Mouse (Mus musculus): ENCODE measurements around the gene Nhlh1. TPM values are rescaled to one million over a fixed set of nuclear protein-coding genes. Genes with fewer than 3 reads are reported as not detected.

The Nhlh1 gene
- polyA plus RNA-seq, 1 experiment: not detected

DNA sequence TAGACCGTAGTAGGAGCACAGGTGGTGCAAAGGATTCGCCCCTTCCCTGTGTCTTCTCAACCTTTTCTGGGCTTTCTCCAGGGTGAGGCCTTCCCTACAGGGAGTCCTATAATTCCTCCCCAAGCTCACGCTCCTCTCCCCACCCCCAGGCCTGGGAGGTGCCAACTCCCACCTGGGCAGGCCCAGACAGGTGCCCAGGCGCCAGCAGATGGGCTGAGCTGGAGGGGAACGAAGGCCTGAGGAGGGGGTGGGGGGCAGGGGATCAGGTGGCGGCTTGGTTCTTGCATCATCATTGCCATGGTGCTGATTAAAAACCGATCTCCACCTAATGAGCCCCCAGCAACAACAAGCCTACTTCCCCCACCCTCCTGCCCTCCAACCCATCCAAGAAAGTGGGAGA, 1.5 kb upstream of the Nhlh1 start:
- Histone ChIP-seq H3K36me3 (ENCODE audit: control insufficient read depth) (no peaks in the 10 kb centered on the region), H3K4me3 (replicated peaks) (no peak overlapping the region), H3K4me1 (ENCODE audit: control insufficient read depth) (no peaks in the 10 kb centered on the region), H3K27me3 (ENCODE audit: control insufficient read depth) (peaks cover 35% of the 10 kb centered on the region), H3K9me3 (ENCODE audit: control insufficient read depth, low read length) (no peaks in the 10 kb centered on the region)
- TF ChIP-seq TAL1 (IDR thresholded peaks at IDR 0.05; ENCODE audit: low read length) (no peak), GATA1 (IDR thresholded peaks at IDR 0.05; ENCODE audit: low read length) (no peak)

DNA sequence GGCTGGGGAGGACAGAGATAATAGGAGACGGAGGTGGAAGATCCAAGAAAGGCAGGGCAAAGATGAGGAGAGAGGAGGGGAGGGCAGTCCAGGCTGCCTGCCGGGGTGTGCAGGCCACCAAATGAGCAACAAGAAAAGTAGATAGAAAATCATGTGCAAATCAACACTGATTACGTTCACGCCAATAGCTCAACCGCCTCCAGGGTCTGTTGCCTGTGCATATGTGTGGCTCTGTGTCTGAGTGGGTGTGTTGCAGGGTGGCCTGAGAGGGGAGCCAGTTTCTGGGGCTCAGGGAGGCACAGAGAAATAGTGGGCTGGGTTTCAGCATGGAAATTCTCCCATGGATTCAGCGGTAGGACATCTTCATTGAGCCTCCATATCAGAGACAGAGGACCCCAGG, 948 bp upstream of the Nhlh1 start:
- Histone ChIP-seq H3K9me3 (ENCODE audit: control insufficient read depth, low read length) (no peaks in the 10 kb centered on the region), H3K36me3 (ENCODE audit: control insufficient read depth) (no peaks in the 10 kb centered on the region), H3K4me3 (replicated peaks) (no peak overlapping the region), H3K4me1 (ENCODE audit: control insufficient read depth) (no peaks in the 10 kb centered on the region), H3K27me3 (ENCODE audit: control insufficient read depth) (peaks cover 40% of the 10 kb centered on the region)
- TF ChIP-seq TAL1 (IDR thresholded peaks at IDR 0.05; ENCODE audit: low read length): no peak
- no peak for TF ChIP-seq GATA1 (IDR thresholded peaks at IDR 0.05; ENCODE audit: low read length)

DNA sequence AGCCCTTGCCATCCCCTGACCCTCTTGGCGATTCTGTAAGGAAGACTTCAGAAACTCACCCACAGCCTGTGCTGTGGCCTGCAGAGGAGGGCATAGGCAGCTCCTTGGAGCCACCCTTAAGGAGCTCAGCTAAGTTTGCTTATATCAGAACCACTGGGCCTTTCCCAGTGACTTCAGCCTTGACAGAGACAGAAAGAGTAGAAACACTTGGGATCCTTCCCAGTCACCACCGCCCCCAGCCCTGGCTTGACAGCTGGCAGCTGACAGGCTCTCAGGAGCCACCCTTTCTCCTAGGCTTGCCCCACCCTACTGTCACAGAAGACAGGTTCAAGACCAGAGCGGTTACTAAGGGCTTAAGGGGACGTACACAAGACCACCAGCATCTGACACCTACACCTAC, 1.1 kb downstream of the Nhlh1 start:
- peaks cover 58% of the 10 kb centered on the region for H3K27me3 ChIP-seq (ENCODE audit: control insufficient read depth)
- H3K9me3 ChIP-seq (ENCODE audit: control insufficient read depth, low read length): no peaks in the 10 kb centered on the region

DNA sequence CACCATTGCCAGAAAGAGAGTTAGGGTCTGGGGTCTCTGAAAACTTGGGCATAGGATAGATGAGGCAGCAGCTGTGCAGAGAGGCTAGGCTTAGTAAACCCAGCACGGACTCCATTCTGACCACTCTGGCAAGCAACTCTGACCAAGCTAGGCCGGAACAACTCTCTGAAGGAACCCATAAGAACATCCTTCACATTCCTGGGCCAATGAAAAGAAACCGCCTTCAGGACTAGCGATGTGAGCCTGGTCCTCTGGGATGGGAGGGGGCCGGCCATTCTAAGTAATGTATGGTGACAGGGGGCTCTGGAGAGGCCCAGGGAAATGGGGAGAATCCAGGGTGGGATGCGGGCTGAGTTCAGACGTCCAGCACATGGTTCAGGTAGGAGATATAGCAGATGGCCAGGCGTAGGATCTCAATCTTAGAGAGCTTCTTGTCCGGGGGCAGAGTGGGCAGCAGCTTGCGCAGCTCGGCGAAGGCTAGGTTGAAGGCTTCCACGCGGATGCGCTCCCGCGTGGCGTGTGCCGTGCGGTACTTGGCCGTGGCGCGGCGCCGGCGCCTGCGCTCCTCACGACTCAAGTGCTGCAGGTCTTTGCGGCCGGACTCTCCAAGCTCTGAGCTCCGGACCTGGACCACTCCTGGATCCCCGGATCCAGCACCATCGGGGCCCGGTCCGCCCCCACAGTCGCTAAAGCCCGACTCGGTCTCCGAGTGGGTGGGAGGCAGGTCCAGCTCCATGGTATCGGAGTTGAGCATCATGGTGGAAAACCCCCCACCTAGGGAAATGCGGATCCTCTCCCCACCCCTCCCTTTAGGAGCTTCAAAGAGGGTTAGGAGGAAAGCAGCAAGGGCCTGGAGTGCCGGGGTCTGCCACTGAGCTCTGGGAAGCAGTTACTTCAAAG, 3.6 kb downstream of the Nhlh1 start:
- no peaks in the 10 kb centered on the region for H3K4me1 ChIP-seq (ENCODE audit: control insufficient read depth)
- no peak overlapping the region for H3K4me3 ChIP-seq (replicated peaks)
- no peaks in the 10 kb centered on the region for H3K36me3 ChIP-seq (ENCODE audit: control insufficient read depth)
- TF ChIP-seq TAL1 (IDR thresholded peaks at IDR 0.05; ENCODE audit: low read length) (no peak), GATA1 (IDR thresholded peaks at IDR 0.05; ENCODE audit: low read length) (no peak)
- no peaks in the 10 kb centered on the region for H3K9me3 ChIP-seq (ENCODE audit: control insufficient read depth, low read length)
- H3K27me3 ChIP-seq (ENCODE audit: control insufficient read depth): peaks cover 58% of the 10 kb centered on the region

More for the DNA sequence above, 1.1 kb downstream of the Nhlh1 start:
- Histone ChIP-seq H3K4me1 (ENCODE audit: control insufficient read depth) (no peaks in the 10 kb centered on the region), H3K36me3 (ENCODE audit: control insufficient read depth) (no peaks in the 10 kb centered on the region), H3K4me3 (replicated peaks) (no peak overlapping the region)
- TF ChIP-seq GATA1 (IDR thresholded peaks at IDR 0.05; ENCODE audit: low read length): no peak
- TF ChIP-seq TAL1 (IDR thresholded peaks at IDR 0.05; ENCODE audit: low read length): no peak

DNA sequence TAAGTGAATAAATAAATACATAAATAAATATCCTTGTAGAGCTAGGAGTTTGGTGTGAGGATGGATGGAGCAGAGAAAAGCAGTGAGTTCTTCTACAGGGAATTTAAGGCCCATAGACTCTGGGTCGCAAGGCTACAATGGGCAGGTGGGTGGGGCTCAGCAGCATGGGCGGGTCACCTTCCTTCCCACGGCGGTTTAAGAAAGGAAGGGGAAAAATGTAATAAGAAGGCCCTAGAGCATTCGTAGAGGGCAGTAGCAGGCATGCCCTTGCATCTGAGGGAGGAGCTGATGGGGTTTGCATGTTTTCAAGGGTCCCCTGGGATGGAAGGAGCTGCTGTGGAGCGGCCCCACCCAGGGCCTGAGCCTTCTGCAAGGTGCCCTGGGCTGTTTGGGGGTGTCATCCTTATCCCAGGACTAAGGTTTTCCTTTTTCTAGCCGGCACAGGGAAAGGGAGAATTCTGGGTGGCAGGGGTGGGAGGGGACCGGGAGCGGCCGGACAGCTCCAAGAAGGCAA, 4.5 kb downstream of the Nhlh1 start:
- H3K9me3 ChIP-seq (ENCODE audit: control insufficient read depth, low read length): no peaks in the 10 kb centered on the region
- TF ChIP-seq GATA1 (IDR thresholded peaks at IDR 0.05; ENCODE audit: low read length) (no peak), TAL1 (IDR thresholded peaks at IDR 0.05; ENCODE audit: low read length) (no peak)
- H3K36me3 ChIP-seq (ENCODE audit: control insufficient read depth): no peaks in the 10 kb centered on the region
- H3K4me1 ChIP-seq (ENCODE audit: control insufficient read depth): no peaks in the 10 kb centered on the region
- peaks cover 58% of the 10 kb centered on the region for H3K27me3 ChIP-seq (ENCODE audit: control insufficient read depth)
- no peak overlapping the region for H3K4me3 ChIP-seq (replicated peaks)

DNA sequence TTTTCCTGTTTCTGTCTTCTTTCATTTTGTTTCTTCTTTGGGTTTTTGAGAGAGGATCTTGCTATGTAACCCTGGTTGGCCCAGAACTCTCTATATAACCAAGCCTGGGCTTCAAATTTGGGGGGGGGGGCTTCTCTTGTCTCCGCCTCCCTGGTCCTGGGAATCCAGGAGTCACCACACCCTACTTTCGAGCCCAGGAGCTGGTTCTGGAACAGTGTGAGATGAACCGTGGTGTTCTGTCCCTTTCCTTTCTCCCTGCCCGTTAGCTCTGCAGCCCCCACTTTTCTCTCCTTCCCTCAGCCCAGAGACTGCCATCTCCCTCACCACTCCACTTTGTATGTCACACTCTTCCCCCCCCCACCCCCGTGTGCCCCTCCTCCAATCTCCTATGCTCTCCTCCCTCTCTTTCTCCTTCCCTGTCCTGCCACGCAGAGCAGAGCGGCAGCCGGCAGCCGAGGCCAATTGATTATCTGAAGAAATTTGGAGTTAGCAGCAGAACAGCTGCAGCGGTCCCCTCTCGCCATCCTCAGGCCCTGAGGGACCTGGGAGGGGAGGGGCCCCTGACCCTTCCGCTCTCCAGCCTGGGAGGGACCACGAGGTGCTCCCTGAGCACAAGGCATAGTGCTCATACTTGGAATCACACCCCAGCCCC, 8.1 kb downstream of the Nhlh1 start:
- no peak overlapping the region for H3K4me3 ChIP-seq (replicated peaks)

DNA sequence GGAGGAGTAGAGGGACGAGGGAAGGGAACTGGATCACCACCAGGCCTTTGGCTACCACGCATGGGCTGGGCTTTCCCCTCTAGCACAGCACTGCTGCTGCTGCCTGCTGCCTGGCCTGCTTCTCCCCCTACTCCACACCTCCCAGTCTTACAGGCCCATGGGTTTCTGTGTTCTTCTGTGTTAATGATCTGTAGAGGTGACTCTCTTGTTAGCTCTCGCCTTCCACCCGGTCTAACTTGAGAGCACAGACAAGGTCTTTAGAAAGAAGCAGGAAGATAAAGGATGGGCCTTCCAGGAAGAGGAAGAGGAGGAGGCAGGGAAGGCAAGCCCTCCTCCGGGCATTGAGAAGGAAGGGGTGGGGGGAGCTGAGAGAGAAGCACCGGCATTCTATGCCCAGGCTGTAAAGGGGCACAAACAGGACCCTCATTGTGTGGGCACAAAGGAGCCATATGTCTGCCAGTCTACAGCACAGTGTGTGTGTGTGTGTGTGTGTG, 9.1 kb downstream of the Nhlh1 start:
- TF ChIP-seq GATA1 (IDR thresholded peaks at IDR 0.05; ENCODE audit: low read length) (no peak), TAL1 (IDR thresholded peaks at IDR 0.05; ENCODE audit: low read length) (no peak)
- Histone ChIP-seq H3K4me3 (replicated peaks) (no peak overlapping the region), H3K4me1 (ENCODE audit: control insufficient read depth) (no peaks in the 10 kb centered on the region), H3K27me3 (ENCODE audit: control insufficient read depth) (peaks cover 26% of the 10 kb centered on the region), H3K36me3 (ENCODE audit: control insufficient read depth) (no peaks in the 10 kb centered on the region), H3K9me3 (ENCODE audit: control insufficient read depth, low read length) (no peaks in the 10 kb centered on the region)

More for the DNA sequence above, 8.1 kb downstream of the Nhlh1 start:
- TF ChIP-seq TAL1 (IDR thresholded peaks at IDR 0.05; ENCODE audit: low read length) (no peak), GATA1 (IDR thresholded peaks at IDR 0.05; ENCODE audit: low read length) (no peak)
- H3K9me3 ChIP-seq (ENCODE audit: control insufficient read depth, low read length): no peaks in the 10 kb centered on the region
- no peaks in the 10 kb centered on the region for H3K4me1 ChIP-seq (ENCODE audit: control insufficient read depth)
- no peaks in the 10 kb centered on the region for H3K36me3 ChIP-seq (ENCODE audit: control insufficient read depth)
- peaks cover 36% of the 10 kb centered on the region for H3K27me3 ChIP-seq (ENCODE audit: control insufficient read depth)

DNA sequence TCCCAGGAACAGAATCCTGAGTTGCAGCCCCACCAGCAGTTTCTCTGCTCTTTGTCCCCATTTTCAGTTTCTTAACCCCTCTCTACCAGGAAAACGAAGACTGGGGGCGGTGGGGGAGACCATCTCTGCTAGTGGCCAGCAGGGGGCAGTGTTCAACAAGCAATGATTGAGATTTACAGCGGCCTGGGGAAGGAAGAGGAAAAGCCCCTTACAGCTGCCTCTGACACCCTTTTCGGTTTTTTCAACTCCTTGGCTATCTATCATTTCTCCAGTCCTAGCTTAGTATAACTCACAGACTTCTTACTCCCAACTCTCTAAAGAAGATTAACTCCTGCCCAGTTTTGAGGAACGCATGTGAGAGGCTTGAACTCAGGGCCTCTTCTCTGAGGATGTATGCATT, 10.4 kb downstream of the Nhlh1 start:
- TF ChIP-seq GATA1 (IDR thresholded peaks at IDR 0.05; ENCODE audit: low read length) (no peak), TAL1 (IDR thresholded peaks at IDR 0.05; ENCODE audit: low read length) (no peak)
- Histone ChIP-seq H3K4me3 (replicated peaks) (no peak overlapping the region), H3K4me1 (ENCODE audit: control insufficient read depth) (no peaks in the 10 kb centered on the region), H3K9me3 (ENCODE audit: control insufficient read depth, low read length) (no peaks in the 10 kb centered on the region), H3K27me3 (ENCODE audit: control insufficient read depth) (peaks cover 13% of the 10 kb centered on the region), H3K36me3 (ENCODE audit: control insufficient read depth) (no peaks in the 10 kb centered on the region)

DNA sequence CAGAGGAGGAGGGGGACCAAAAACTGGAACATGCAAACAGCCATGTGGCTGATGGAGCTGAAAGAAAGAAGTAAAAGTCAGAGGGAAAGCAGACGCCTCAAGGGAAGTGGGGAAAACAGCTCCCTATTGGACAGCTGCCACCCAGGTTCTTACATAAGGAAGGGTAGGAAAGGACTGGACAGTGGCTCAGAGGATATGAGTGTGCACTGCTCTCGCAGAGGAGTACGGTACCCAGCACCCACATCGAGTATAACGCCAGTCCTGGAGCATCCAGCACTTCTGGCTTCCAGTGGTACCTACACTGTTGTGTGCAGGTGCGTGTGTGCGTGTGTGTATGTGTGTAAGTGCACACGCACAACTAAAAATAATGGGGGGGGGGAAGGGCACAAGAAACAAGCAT, 11.0 kb downstream of the Nhlh1 start:
- Histone ChIP-seq H3K9me3 (ENCODE audit: control insufficient read depth, low read length) (no peaks in the 10 kb centered on the region), H3K4me3 (replicated peaks) (no peak overlapping the region), H3K4me1 (ENCODE audit: control insufficient read depth) (no peaks in the 10 kb centered on the region), H3K36me3 (ENCODE audit: control insufficient read depth) (no peaks in the 10 kb centered on the region), H3K27me3 (ENCODE audit: control insufficient read depth) (peaks cover 9% of the 10 kb centered on the region)
- TF ChIP-seq TAL1 (IDR thresholded peaks at IDR 0.05; ENCODE audit: low read length) (no peak), GATA1 (IDR thresholded peaks at IDR 0.05; ENCODE audit: low read length) (no peak)
